In genomic region chr8:113643479-113644210, GRCm38 (mm10) we compare ENCODE assay signal across 15 mouse cellular contexts. TPM values are rescaled to one million over a fixed set of nuclear protein-coding genes. Genes with fewer than 3 reads are reported as not detected.
DNase-seq lines count a peak whose midpoint lies in the region; ATAC-seq lines count a peak whose summit lies in the region.
"Had no signal": no experiment of that assay in that cellular context is flagged by ENCODE, and none has a peak within 500 bp of the region (broad histone marks: within the 10 kb centered on the region; RNA-seq: fewer than 3 reads in every experiment).

No protein-coding gene starts in this region.

- peak; percentile 21 to 43 for DNase-seq in kidney, adult 8-10 months
- no peak for DNase-seq in kidney, adult 18-20 months
- DNase-seq in urinary bladder, postnatal 14 days (ENCODE audit: low spot score): peak; percentile 57
- DNase-seq in urinary bladder, postnatal 10 days (ENCODE audit: low spot score): no peak
- peak; percentile 69 to 70 for DNase-seq in kidney, postnatal 25 days
- DNase-seq in ovary, postnatal 36 days (ENCODE audit: low spot score): no peak
- DNase-seq: adrenal gland, adult 2 months; cerebellum, postnatal 25 days; embryo, embryonic 11 days; gastrocnemius, postnatal 14 days; right cerebral cortex, postnatal 4 days; thymus, postnatal 25 days had no signal

- ATAC-seq in megakaryocyte progenitor cell, adult 5-6 weeks (replicated peaks; ENCODE audit: poor library complexity): 0 out of 2 replicates have a peak, but pooled peaks have one; percentile 20
- ATAC-seq: forebrain, embryonic 15.5 days had no signal

RNA-seq across cellular contexts. Expression of gene Syce1l, which starts 0.6 kb away (rescaled TPM):
- not detected in 2 replicates for total RNA-seq in megakaryocyte progenitor cell, adult 5-6 weeks (2015)
- not detected in 2 replicates for total RNA-seq in megakaryocyte progenitor cell, adult 5-6 weeks (2017)
- total RNA-seq: adrenal gland, adult 2 months; gastrocnemius, postnatal 14 days; heart, adult 8-10 months had no signal

RNA-seq across cellular contexts. Expression of gene Mon1b, which starts 8.3 kb away (rescaled TPM):
- total RNA-seq in megakaryocyte progenitor cell, adult 5-6 weeks (2015): 12.6 and 13.0 TPM in 2 replicates
- 15.6 and 15.8 TPM in 2 replicates for total RNA-seq in megakaryocyte progenitor cell, adult 5-6 weeks (2017)

Comparison
In these comparisons a context has a peak if more than half of its experiments do, and no peak if none do; other contexts are left out.
1. DNase-seq: peak in kidney, adult 8-10 months (2 of 2), urinary bladder, postnatal 14 days (single experiment) and kidney, postnatal 25 days (2 of 2); none in kidney, adult 18-20 months (single experiment), urinary bladder, postnatal 10 days (single experiment) and ovary, postnatal 36 days (single experiment).